Mouse (Mus musculus) spleen, adult 18-20 months (tissue): Measurements from ENCODE around the gene Xkr7.

Experiments used
- DNase-seq, 2 experiments: peaks; one replicate each; pipeline ENCODE4 v3.0.0; 2022; ENCODE audit warnings: mixed read lengths in 2 of 2

The Xkr7 gene

GRCm38 (mm10) chr2:153033545-153034230 is 2.0 kb downstream of the Xkr7 start:
- DNase-seq = no peak

DNA sequence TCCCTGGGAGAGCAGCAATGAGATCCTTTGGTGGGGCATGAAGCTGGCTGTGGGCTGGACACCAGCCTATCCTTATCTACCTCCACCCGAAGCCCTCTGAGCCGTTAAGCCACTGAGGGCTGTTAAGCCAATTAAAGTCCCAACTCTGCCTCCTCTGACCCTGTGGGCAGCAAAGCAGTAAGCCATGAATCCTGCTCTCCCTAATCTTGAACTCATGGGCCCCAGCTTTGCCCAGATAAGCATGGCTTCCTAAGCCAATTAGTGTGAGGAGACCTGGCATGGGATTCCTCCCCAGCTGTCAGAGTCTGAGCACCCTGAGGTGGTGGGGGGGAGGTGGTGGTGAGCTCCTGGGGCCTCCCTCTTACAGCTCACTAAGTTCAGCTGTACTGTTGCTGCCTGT is 5.0 kb downstream of the Xkr7 start:
- no peak for DNase-seq

GRCm38 (mm10) chr2:153043886-153044285 is 12.2 kb downstream of the Xkr7 start:
- no peak for DNase-seq

DNA sequence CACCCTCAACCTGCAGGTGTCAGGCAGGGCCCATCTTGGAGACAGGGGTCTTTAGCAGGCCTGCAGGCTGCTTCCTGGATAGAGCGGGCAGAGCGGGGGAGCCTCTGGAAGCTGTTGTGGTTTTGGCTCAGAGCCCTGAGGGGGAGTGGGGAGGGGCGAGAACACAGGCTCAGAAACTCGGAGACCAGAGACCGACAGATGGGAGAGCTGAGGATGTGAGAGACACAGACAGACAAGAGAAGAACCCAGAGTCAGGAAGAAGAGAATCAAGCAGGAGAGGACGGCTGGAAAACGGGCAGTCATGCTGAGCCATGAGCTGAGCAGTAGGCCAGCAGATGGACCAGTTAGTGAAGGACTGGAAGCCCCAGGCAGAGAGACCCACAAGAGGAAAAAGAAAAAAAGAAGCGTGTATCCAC is 14.2 kb downstream of the Xkr7 start:
- DNase-seq = no peak

DNA sequence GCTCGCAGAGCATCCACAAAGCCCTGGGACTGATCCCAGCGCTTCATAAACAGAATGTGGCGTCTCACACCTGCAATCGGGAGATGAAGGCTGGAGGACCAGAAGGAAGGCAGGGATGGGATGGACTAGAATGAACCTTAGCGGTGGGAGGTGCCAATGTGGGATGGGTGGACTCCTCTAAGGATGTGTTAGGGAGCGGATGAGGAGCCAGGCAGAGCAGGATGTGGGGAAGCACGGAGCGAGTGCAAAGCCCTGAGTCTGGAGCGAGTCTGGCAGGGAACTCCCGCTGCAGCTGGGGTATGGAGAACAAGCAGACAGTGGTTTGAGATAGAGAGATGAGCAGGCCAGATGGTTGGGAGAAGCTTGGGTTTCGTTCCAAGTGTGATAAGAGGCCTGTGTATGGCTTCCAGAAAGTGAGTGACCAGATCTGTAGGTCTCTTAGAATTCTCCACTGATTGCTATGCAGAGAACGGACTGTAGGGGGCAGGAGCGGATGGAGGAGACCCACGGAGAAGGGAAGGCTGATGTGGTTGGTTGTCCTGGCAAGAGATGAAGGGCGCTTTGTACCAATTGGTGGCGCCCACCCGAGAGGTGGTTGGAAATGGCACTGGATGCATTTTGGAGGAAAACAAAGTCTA is 16.3 kb downstream of the Xkr7 start:
- peak in 1 of 2 experiments; percentile 56 for DNase-seq

DNA sequence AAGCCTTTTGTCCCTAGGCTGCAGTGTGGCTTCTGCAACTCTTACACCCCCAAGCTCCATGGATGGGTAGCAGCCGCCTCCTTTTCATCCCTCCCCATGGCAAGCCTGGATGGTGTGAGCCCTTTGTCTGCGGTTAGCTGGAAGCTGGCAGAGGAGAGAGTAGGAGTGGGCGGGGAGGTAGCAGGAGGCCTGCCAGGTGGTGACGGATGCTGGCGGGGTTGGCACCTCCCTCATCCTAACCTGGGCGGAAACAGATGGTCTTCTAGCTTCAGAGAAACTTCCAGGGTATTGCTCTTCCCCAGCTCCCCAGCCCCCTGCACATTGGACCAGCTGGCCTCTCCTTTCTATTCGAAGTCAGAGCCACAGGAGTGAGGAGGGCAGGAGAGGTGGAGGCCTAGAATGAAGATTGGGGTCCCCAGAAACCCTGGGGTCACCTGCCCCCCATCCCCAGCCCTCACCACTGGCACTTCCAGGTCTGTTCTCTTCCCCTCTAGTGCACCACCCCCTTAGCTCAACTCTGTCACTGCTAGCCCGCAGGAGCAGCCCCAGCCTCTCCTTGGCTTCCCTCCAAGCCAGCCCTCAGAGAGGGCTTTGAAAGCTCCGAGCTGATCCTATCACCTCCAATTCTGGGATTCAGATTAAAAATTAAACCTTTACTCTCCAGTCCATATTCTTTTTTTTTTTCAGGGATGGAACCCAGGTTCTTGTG is 17.8 kb downstream of the Xkr7 start:
- no peak for DNase-seq

DNA sequence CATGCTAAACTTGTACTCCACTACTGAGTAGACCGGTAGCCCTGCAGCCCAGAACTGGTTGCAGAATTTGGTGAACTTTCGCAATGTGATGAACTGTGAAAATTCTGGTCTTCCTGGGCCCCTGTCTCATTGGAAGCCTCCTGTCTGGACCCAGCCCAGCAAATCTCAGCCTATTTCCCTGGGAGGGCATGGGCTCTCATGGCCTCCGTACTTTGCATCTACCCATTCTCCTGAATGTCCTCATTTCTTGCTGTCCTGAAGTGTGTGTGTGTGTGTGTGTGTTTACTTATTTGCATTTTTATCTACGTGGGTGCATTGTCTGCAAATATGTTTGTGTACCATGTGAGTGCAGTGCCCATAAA is 18.3 kb downstream of the Xkr7 start:
- no peak for DNase-seq

DNA sequence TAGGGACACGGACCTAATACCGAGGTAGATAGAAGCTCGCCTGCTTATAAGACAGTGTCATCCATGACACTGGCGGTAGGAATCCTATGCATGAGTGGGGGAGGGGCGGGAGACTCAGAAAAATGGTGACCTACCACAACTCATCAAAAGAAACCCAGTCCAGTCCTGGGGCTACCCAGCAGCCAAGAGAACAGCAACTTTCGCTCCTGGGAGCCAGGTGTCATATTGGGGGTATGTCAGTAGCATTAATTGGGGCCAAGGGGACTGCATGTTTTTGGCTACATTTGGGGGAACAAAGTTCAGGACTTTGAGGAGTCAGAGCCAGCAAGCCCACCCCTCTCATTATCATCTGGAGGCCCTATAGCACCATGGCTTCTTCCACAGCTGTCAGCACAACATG is 19.4 kb downstream of the Xkr7 start:
- DNase-seq = no peak

GRCm38 (mm10) chr2:153051537-153051936 is 19.9 kb downstream of the Xkr7 start:
- DNase-seq = no peak

DNA sequence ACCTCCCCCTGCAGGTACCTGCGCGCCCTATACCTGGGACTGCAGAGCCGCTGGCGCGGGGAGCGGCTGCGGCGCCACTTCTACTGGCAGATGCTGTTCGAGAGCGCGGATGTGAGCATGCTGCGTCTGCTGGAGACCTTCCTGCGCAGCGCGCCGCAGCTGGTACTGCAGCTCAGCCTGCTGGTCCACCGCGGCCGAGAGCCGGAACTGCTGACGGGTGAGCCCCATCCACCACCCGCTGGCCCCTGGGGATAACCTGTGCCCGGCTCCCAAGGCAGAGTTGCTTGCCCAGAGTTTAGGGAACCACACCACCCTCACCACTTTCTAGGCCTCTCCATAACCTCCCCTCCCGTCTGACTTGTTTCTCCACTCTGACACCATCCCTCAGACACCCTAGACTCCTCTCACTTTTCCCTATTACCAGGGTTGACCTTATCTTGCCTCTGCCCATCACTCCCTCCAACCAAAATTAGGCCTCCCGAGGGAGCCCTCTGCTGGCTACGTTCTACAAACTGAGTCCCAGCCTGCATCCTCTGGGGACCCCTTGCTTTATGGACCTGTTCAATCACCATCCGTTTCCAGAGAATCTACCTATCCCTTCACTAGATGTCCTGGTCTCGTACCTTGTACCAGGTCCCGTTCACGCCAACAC is 21.2 kb downstream of the Xkr7 start:
- DNase-seq = peak; percentile 29 to 34

DNA sequence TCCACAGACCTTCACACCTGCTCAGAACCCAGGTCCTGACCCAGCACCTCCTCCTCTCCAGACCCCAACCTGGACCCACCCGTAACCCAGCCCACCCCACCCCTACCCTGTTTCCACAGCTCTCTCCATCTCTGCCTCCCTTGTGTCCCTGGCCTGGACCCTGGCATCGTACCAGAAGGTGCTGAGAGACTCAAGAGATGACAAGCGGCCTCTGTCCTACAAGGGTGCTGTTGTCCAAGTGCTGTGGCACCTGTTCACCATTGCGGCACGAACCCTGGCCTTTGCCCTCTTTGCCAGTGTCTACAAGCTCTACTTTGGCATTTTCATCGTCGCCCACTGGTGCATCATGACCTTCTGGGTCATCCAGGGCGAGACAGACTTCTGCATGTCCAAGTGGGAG is 22.2 kb downstream of the Xkr7 start:
- DNase-seq = no peak

- no peak for DNase-seq
These were observed 23.7 kb downstream of the Xkr7 start for GRCm38 (mm10) chr2:153055270-153055920.

DNA sequence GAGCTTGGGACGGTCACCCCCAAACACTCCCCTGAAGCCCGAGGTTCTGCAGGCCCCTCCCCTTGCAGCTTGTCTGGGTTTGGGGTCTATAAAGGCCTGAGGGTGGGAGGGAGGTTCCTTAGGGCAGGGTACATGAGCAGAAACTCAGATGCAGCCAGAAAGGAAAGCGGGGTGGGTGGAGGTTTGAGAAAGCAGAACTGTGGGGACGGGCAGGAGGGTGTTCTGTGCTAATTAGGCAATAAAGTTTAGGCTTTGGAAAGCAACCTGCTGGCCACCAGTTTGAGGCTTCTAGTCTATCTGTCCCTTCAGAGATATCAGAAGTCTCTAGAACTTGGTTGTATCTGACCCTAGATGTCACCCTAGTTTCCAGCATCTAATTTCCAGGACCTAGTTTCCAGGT is 26.7 kb downstream of the Xkr7 start:
- no peak for DNase-seq

DNA sequence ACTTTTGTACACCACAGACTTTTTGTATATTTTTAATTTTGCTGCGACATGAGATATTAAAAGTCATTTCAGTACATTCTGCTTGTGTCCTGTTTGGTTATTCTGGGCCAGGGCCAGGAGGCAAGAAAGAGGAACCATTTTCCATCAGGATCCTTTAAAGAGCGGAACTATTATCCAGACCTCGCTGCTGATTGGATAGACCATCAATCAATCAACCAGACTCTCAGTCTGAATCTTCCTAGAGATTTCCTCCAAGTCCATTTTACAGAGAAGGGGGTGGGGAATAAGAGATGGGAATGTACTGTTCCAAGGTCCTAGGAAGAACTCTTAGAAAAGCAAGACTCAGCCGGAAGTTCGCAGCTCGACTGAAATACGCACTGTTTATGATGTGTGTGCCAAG is 28.6 kb downstream of the Xkr7 start:
- no peak for DNase-seq

DNA sequence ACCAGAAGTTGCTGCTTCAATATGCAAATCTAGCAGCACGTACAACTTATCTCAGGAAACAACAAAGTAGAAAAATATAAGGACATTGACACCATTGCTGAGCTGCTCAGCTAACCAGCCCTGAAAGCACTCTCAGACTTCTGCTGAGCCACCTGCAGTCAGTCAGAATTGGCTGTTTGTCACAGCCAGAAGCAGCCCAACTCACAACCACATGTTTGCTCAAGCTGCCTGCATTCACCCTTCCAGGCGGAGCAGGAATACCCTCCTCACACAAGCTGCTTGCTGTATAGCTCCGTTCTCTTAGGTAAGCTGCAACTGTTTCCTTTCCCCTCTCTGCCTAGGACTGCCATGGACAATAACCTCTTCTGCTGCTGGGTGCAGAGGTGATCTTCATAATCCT is 31.7 kb downstream of the Xkr7 start:
- DNase-seq = no peak

DNA sequence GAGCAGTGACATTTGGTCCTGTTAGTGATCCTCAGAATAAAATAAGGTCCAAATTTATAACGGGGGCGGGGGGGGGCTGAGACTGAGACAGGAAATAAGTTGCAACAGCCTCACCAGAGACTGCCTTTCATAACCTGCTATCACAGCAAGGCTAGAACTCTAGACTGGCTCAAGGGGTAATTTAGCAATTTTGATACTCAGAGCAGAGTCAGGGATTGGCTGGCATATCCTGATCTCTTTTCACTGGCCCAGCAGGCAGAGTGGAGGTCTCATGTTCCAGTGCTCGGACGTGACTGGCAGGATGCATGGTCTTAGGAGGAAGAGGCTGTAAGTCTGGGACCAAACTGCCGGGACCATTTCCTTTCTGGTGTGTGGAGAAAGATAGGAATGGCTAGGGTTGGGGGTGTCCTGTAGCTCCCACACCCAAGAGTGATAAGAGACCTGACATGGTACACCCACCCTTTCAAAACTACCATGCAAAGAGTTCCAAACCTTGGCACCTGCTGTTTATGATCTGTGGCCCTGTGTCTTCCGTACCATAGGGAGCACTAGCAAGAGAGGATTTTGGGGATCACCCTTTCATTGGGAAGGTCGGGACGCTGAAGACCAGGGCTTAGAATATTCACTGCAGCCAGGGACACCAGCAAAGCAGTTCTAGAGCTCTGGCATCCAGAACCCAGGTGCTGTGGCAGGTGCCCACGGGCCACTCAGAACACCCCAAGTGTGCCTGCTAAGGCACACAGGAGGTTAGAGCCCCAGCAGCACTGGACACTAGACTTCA is 32.7 kb downstream of the Xkr7 start:
- DNase-seq = no peak

- DNase-seq = no peak
These were observed 34.3 kb downstream of the Xkr7 start, which contains the start of gene Ccm2l for GRCm38 (mm10) chr2:153065747-153066508. Gene Ccm2l (plus strand): TSS chr2:153065955.

DNA sequence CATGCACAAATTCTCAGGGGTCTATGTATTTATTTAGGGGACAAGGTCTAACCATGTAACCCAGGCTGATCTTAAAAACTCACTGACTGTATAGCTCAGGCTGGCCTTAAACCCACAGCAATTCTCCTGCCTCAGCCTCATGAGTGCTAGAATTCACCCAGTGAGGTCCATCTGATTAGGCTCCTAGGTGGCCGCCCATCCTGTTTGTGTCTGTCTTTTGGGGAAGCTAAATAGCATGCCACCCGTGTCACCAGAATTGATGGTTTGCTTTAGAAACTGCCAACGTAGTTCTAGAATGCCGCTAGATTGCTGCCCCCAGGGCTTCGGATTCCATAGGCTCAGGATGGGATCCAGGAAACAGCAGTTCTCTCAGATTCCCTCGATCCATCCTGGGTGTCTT is 35.3 kb downstream of the Xkr7 start:
- DNase-seq = no peak

DNA sequence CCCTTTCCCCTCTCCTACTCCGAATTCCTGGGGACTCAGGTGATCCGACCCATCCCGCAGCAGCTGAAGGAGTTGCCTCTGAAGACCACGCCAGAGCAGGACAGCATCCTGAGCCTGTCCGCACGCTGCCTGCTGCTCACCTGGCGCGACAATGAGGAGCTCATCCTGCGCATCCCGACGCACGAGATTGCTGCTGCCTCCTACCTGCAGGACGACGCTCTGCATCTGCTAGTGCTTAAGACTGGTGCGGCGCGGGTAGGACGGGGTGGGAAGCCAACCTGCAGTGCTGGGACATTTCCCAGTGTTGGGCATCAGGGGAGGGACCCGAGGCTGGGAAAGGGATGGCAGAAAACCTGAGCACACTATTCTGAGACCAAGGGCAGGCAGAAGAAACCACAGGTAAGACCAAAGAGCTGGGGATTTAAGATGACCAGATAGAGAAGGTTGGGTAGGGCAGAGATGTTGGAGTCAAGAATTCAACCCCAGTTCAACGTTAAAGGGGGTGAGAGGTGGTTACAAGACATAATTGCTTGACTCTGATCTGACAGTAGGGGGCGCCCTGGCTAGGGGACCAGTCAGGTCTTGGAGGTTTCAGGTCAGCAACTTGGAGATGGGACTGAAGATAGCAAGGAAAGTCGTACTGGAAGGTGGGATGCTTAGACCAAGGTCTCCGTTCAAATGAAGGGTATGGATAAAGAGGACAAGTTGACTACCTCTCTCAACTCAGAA is 39.3 kb downstream of the Xkr7 start:
- peak in 1 of 2 experiments; percentile 34 for DNase-seq

DNA sequence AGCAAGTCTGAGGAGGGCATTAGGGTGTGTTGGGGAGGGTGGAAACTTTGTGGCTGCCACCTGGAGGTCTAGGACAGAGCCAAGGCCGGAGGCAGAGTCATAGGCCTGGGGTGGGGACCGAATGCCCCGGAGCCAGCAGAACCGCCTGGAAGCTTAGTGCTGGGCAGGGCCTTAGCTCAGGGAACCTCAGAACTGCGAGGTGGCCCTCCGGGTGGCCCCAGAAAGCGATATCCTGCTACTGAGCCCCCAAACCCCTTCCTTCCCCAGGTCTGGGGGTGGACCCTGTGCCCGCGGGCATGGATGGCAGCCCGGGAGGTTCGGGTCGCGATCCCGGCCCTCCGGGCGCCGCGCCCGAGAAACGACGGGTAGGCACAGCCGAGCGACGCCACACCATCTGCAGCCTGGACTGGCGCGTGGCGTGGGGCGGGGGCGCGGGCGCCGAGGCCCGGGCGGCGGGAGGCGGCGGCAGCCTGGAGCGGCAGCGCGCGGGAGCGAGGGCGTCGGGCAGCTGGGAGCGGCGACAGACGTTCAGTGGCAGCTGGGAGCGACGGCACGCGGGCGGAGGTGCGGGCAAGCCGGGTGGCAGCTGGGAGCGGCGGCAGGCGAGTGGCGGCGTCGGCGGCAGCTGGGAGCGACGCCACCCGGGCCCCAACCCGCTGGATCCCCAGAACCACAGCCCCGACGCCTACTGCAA is 40.0 kb downstream of the Xkr7 start:
- no peak for DNase-seq
